Mouse (Mus musculus): ENCODE measurements around the gene Celf5. TPM values are rescaled to one million over a fixed set of nuclear protein-coding genes. Genes with fewer than 3 reads are reported as not detected.

The Celf5 gene
- polyA plus RNA-seq, 1 experiment from 2014 or later: 0.76 TPM

DNA sequence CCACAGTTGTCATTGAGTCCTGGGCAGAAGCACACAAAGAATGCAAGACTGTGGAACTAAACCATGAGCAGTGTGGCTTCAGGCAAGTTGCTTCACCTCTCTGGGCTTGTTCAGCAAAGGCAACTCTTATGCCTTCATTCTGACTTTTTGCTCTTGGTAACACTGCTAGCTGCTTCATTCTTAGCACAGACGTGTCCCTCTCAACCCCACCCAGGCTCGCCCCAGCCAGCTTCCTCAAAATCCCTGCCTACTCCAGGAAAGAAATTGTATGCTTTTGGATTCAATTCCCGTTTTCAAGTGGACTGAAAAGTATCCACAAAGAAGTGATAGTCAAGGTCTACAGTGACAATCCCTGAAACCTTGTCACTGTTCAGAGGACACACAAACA, 37.5 kb upstream of the Celf5 start:
- no peak overlapping the region for H3K27ac ChIP-seq (ENCODE audit: low read depth, low read length)
- no peak overlapping the region for H3K4me2 ChIP-seq (replicated peaks; ENCODE audit: low read depth)
- H3K9ac ChIP-seq (ENCODE audit: low read depth, low read length): no peak overlapping the region
- H3K4me3 ChIP-seq (ENCODE audit: low read depth, low read length): no peak overlapping the region
- H3K27me3 ChIP-seq (replicated peaks; ENCODE audit: control insufficient read depth, insufficient read depth, low read length): no peaks in the 10 kb centered on the region
- TF ChIP-seq CTCF (IDR thresholded peaks at IDR 0.05; ENCODE audit: low read depth): no peak
- no peak for ATAC-seq
- H3K4me1 ChIP-seq (replicated peaks; ENCODE audit: control insufficient read depth, insufficient read depth, low read length): no peaks in the 10 kb centered on the region
- 49% methylated on average over 3 of the region's 3 CpGs for WGBS
- H3K36me3 ChIP-seq (ENCODE audit: control insufficient read depth, insufficient read depth): no peaks in the 10 kb centered on the region
- H3K9me3 ChIP-seq (ENCODE audit: control insufficient read depth): no peaks in the 10 kb centered on the region

DNA sequence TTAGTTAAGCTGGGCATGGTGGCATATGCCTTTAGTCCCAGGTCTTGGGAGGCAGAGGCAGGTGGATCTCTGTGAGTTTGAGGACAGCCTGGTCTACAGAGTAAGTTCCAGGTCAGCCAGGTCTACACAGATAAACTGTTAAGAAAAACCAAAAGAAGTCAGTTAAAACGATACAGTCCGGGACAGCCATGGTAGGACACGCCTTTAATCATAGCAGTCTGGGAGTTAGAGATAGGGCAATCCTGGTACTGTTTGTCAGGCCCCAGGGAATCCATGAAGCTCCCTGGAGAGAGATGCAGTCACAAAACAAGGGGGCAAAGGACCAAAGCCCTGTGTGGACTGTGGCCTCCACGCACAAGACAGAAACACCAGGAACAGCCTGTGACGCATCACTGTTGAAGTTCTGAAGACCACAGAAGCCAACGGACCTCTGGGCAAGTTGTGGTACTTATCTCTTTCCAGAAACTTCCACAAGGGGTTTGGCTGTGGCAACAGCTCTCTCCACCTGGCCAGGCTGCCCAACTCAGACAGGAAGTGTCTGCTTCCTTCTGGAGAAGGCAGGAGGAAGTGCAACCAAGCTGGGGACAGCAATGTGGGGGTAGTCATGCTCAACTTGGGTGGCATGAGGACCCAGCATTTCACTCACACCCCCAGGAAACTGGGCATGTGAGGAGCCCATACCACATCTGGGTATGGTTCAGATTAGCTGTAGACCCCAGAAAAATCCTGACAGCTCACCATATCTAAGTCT, 36.9 kb upstream of the Celf5 start:
- Histone ChIP-seq H3K27me3 (replicated peaks; ENCODE audit: control insufficient read depth, insufficient read depth, low read length) (no peaks in the 10 kb centered on the region), H3K4me2 (replicated peaks; ENCODE audit: low read depth) (no peak overlapping the region), H3K27ac (ENCODE audit: low read depth, low read length) (no peak overlapping the region), H3K36me3 (ENCODE audit: control insufficient read depth, insufficient read depth) (no peaks in the 10 kb centered on the region), H3K4me3 (ENCODE audit: low read depth, low read length) (no peak overlapping the region), H3K9me3 (ENCODE audit: control insufficient read depth) (no peaks in the 10 kb centered on the region), H3K4me1 (replicated peaks; ENCODE audit: control insufficient read depth, insufficient read depth, low read length) (no peaks in the 10 kb centered on the region), H3K9ac (ENCODE audit: low read depth, low read length) (no peak overlapping the region)
- ATAC-seq: no peak
- WGBS: 61% methylated on average over 6 of the region's 6 CpGs
- TF ChIP-seq CTCF (IDR thresholded peaks at IDR 0.05; ENCODE audit: low read depth): no peak

DNA sequence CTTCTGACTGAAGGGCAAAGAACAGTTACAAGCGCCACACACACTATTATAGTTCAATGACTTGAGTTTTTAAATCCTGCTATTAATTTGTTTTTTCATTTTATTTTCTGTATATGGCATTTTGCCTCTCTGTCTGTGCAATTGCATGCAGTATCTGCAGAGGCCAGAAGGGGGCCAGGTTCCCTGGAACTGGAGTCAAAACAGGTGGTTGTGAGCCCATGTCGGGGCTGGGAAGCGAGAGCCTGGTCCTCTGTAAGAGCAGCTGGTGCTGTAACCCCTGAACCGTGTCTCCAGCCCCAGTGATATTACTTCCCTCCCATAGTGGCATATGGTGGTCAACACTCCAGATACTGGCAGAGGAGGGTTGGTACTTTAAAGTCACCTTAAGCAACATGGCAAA, 36.0 kb upstream of the Celf5 start:
- Histone ChIP-seq H3K4me2 (replicated peaks; ENCODE audit: low read depth) (no peak overlapping the region), H3K27ac (ENCODE audit: low read depth, low read length) (no peak overlapping the region), H3K9me3 (ENCODE audit: control insufficient read depth) (no peaks in the 10 kb centered on the region), H3K9ac (ENCODE audit: low read depth, low read length) (no peak overlapping the region), H3K4me3 (ENCODE audit: low read depth, low read length) (no peak overlapping the region), H3K36me3 (ENCODE audit: control insufficient read depth, insufficient read depth) (no peaks in the 10 kb centered on the region), H3K4me1 (replicated peaks; ENCODE audit: control insufficient read depth, insufficient read depth, low read length) (no peaks in the 10 kb centered on the region), H3K27me3 (replicated peaks; ENCODE audit: control insufficient read depth, insufficient read depth, low read length) (no peaks in the 10 kb centered on the region)
- TF ChIP-seq CTCF (IDR thresholded peaks at IDR 0.05; ENCODE audit: low read depth): peak; percentile 82
- 16% methylated on average over 4 of the region's 4 CpGs for WGBS
- 0 out of 2 replicates have a peak, but pooled peaks have one; percentile 17 for ATAC-seq

DNA sequence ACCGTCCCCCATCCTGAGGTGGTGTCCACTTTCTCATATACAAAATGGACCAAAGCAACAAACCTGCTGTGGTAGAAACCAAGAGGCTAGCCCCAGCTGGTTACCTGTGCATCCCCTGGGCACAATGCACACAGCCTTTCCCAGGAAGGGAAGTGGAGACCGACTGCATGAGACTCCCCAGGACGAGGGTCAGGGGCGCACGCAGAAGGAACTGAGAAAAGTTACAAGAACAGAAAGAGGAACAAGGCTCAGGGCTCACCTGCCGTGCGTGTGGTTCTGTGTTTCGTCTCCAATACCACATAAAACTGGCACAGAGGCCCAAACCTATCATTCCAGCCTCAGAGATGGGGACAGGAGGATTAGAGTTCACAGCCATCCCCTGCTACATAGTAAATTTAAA, 34.7 kb upstream of the Celf5 start:
- Histone ChIP-seq H3K9ac (ENCODE audit: low read depth, low read length) (no peak overlapping the region), H3K4me1 (replicated peaks; ENCODE audit: control insufficient read depth, insufficient read depth, low read length) (no peaks in the 10 kb centered on the region), H3K36me3 (ENCODE audit: control insufficient read depth, insufficient read depth) (no peaks in the 10 kb centered on the region), H3K9me3 (ENCODE audit: control insufficient read depth) (no peaks in the 10 kb centered on the region), H3K4me3 (ENCODE audit: low read depth, low read length) (no peak overlapping the region), H3K27ac (ENCODE audit: low read depth, low read length) (no peak overlapping the region), H3K4me2 (replicated peaks; ENCODE audit: low read depth) (no peak overlapping the region), H3K27me3 (replicated peaks; ENCODE audit: control insufficient read depth, insufficient read depth, low read length) (no peaks in the 10 kb centered on the region)
- no peak for TF ChIP-seq CTCF (IDR thresholded peaks at IDR 0.05; ENCODE audit: low read depth)
- ATAC-seq: no peak
- 81% methylated on average over 8 of the region's 8 CpGs for WGBS

DNA sequence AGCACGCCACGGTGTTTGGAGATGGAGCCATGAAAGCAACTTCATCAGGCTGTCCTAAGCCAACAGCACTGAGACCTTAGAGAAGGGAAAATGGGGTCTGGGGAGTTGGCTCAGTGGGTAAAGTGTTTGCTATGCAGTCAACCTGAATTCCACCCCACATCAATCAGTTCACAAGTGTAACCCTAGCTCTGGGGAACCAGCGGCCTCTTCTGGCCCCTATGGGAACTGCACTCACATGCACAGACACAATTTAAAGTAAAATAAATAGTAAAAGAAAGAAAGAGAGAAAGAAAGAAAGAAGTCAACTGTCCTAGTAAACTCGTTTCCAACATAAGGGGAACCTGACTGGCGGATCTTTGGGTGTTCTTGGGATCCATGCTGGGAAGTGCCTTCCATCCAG, 31.3 kb upstream of the Celf5 start:
- H3K4me1 ChIP-seq (replicated peaks; ENCODE audit: control insufficient read depth, insufficient read depth, low read length): no peaks in the 10 kb centered on the region
- no peak overlapping the region for H3K27ac ChIP-seq (ENCODE audit: low read depth, low read length)
- no peaks in the 10 kb centered on the region for H3K9me3 ChIP-seq (ENCODE audit: control insufficient read depth)
- H3K4me3 ChIP-seq (ENCODE audit: low read depth, low read length): no peak overlapping the region
- no peak overlapping the region for H3K4me2 ChIP-seq (replicated peaks; ENCODE audit: low read depth)
- H3K36me3 ChIP-seq (ENCODE audit: control insufficient read depth, insufficient read depth): no peaks in the 10 kb centered on the region
- WGBS: 79% methylated on average over 5 of the region's 5 CpGs
- ATAC-seq: no peak
- H3K9ac ChIP-seq (ENCODE audit: low read depth, low read length): no peak overlapping the region
- no peaks in the 10 kb centered on the region for H3K27me3 ChIP-seq (replicated peaks; ENCODE audit: control insufficient read depth, insufficient read depth, low read length)
- TF ChIP-seq CTCF (IDR thresholded peaks at IDR 0.05; ENCODE audit: low read depth): peak; percentile 24; the same call in 1 of the 2 replicates

DNA sequence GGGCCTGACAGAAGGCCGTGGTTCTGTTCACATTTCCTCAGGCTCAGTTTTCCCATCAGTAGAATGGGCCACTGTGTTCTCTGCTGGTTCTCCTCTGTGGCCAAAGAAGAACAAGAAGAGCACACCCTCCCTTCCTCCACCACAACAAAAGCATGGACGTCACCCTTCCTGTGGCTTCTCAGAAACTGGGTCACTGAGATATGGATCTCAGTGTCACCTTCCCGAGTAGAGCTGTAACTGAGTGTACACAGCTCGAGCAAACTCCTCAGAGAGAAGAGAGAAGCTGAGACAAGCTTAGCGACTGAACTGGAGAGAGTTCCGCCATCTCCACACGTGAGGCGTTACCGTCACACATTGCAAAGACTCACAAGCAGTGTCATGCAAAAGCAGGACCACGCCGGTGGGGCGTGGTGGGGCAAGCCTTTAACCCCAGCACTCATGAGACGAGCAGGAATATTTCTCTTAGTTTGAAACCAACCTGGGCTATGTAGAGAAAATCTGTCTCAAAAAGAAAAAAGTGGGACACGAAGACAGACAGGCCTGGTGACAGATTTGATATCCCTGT, 27.8 kb upstream of the Celf5 start:
- Histone ChIP-seq H3K4me1 (replicated peaks; ENCODE audit: control insufficient read depth, insufficient read depth, low read length) (no peaks in the 10 kb centered on the region), H3K4me3 (ENCODE audit: low read depth, low read length) (no peak overlapping the region), H3K9ac (ENCODE audit: low read depth, low read length) (no peak overlapping the region), H3K4me2 (replicated peaks; ENCODE audit: low read depth) (no peak overlapping the region), H3K9me3 (ENCODE audit: control insufficient read depth) (no peaks in the 10 kb centered on the region), H3K27ac (ENCODE audit: low read depth, low read length) (no peak overlapping the region), H3K27me3 (replicated peaks; ENCODE audit: control insufficient read depth, insufficient read depth, low read length) (no peaks in the 10 kb centered on the region), H3K36me3 (ENCODE audit: control insufficient read depth, insufficient read depth) (no peaks in the 10 kb centered on the region)
- no peak for TF ChIP-seq CTCF (IDR thresholded peaks at IDR 0.05; ENCODE audit: low read depth)
- no peak for ATAC-seq
- 63% methylated on average over 14 of the region's 14 CpGs for WGBS

Data from intestine, postnatal 0 days (tissue).